Mouse (Mus musculus): ENCODE results near the gene Btbd11.

The Btbd11 gene

GRCm38 (mm10) chr10:85386605-85387218 is at the start of gene Btbd11:
Gene Btbd11, plus strand, starts transcription at chr10:85386814.
- DNase-seq (ENCODE audit: low spot score), result peak; percentile 91

GRCm38 (mm10) chr10:85338733-85339132 is 47.9 kb upstream of the Btbd11 start:
- no peak for DNase-seq (ENCODE audit: low spot score)

DNA sequence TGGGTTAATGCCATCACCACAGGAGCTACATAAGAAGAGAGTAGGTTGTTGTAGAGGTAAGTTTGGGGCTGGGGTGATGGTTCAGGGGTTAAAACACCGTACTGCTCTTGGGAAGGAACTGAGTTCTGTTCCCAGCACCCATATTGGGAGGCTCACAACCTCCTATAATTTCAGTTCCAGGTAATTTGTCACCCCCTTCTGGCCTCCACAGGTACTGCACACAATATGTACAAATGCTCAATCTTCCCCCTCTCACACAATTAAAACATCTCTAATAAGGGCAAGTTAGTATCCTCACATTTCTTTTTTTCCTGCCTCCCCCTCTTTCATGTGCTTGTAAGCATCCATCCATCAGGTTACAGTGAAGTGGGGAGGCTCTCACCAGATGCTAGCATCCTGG is 44.7 kb upstream of the Btbd11 start:
- DNase-seq (ENCODE audit: low spot score), result no peak

DNA sequence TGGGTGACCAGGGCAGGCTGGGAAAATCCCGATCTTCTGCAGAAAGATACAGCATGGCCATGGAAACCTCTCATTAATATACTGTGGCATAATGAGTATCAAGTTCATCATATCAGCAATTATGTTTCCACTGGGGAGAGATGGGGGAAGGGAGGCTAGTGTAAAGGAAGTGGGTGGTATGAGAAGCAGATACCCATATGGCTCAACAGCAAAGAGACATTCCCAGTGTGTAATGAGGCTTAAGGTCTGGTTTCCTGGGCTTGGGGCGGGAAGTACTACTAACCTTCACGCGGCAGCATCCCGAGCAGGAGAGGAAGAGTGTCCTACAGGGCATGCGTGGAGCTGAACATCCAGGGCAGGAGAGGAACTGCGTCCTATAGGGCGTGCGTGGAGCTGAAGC is 39.4 kb upstream of the Btbd11 start:
- no peak for DNase-seq (ENCODE audit: low spot score)

DNA sequence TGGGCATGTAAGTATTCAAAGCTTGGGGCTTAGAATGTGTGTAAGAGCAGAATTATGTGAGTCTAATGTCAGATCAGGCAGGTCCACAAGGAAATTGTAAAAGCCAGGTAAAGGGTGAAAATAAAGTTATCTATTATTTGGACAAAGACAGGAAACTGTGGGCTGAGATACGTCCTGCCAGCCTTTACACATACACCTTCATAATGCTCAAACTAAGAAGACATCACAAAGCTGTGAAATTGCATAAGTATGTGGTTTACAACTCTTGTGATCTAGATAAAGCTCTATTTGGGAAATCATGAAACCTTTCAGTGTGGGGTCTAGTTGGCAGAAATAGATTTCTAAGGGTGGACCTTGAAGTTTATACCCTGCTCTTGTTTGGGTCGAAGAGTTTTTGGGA is 34.1 kb upstream of the Btbd11 start:
- no peak for DNase-seq (ENCODE audit: low spot score)

- no peak for DNase-seq (ENCODE audit: low spot score)
Observed at GRCm38 (mm10) chr10:85354270-85354669, 32.3 kb upstream of the Btbd11 start.

- no peak for DNase-seq (ENCODE audit: low spot score)
Observed at GRCm38 (mm10) chr10:85359501-85360066, 27.0 kb upstream of the Btbd11 start.

DNA sequence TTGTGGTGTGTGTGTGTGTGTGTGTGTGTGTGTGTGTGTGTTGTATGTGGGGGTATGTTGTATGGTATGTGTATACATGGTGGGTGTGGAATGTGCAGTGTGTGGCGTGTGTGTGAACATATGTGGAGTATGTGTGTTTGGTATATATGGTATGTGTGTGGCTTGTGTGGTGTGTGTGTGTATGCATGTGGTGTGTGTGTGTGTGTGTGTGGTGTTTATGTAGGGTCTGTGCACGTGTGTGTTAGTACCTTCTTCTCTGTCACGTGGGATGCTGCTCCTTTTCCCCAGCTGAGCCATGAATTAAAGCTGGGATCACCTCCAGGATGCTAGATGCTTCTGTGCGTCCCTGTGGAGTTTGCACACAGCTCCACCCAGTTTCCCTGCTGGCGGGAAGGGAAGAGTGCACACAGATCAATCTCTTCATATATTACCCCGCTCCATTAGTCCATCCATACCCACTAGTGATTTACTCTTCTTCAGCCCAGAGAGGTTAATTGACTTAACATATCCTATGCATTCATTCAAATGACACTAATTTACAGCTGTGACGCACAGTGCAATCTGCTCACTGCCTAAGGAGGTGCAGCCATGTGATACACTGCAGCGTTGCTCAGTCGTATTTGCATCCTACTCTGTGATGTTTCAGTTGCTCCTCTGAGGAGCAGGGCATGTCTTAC is 23.7 kb upstream of the Btbd11 start:
- no peak for DNase-seq (ENCODE audit: low spot score)

- no peak for DNase-seq (ENCODE audit: low spot score)
Observed at GRCm38 (mm10) chr10:85366876-85367275, 19.7 kb upstream of the Btbd11 start.

- DNase-seq (ENCODE audit: low spot score), result no peak
Observed at GRCm38 (mm10) chr10:85371309-85371708, 15.3 kb upstream of the Btbd11 start.

DNA sequence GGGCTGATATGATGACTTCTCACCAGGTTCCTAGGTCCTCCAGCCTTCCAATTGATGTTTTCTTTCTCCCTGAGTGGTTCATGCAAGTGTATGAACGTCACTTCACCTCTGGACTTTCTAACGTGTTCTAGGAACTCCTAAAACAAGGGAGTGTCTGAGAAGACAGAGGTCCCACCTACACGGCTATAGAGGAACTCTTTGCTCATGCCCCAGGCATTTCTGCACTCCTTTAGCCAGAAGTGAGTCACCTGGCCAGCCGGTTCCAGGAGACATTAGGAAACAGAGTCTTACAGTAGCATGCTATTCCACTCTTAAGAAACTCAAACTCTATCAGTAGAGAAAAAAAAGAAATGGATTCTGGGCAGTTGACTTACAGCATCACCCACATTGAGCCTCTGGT is 14.5 kb upstream of the Btbd11 start:
- DNase-seq (ENCODE audit: low spot score), result no peak

GRCm38 (mm10) chr10:85378972-85379371 is 7.6 kb upstream of the Btbd11 start:
- no peak for DNase-seq (ENCODE audit: low spot score)

DNA sequence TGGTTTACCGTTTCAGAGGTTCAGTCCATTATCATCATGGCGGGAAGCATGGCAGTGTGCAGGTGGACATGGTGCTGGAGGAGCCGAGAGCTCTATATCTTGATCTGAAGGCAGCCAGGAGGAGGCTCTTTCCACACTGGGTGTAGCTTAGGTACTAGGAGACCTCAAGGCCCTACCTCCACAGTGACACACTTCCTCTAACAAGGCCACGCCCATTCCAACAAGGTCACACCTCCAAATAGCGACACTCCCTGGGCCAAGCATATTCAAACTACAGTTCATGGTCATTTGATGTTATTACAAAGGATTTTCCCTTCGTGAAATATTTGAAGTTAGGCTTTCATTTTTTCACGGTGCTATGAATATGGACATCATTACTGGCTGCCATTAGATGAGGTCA is 3.6 kb upstream of the Btbd11 start:
- no peak for DNase-seq (ENCODE audit: low spot score)

GRCm38 (mm10) chr10:85387219-85388070 is 831 bp downstream of the Btbd11 start:
- peak; percentile 67 for DNase-seq (ENCODE audit: low spot score)

GRCm38 (mm10) chr10:85388071-85388750 is 1.6 kb downstream of the Btbd11 start:
- peak; percentile 25 for DNase-seq (ENCODE audit: low spot score)

DNA sequence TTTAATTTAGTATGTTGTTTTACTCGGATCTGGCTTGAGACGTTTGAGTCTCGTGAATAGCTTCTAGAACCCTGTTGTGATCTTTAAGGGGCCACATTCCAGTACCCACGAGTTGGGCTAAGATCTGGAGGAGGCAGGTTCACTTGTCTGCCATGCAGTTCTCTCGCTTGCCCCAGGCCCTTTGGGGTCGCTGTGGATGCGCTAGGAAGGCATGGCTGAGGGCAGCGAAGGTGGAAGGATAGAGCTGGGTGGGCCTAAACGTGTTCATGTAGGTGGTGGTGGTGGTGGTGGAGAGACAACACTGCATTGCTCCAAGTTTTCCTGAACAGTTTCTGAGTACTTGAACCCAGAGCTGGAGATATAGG is 2.1 kb downstream of the Btbd11 start:
- peak; percentile 33 for DNase-seq (ENCODE audit: low spot score)

GRCm38 (mm10) chr10:85389286-85390139 is 2.9 kb downstream of the Btbd11 start:
- no peak for DNase-seq (ENCODE audit: low spot score)

DNA sequence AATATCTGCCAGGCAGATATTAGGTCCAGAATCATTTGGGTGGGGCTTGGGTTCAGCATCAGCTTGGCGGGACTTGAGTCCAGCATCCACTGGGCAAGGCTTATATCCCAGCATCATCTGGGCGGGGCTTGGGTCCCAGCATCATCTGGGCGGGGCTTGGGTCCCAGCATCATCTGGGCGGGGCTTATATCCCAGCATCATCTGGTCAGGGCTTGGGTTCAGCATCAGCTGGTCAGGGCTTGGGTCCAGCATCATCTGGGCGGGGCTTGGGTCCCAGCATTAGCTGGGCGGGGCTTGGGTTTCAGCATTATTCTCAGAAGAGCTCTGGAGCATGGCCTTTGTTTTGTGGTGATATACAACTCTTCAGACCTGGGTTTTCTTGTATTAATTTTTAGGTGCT is 6.4 kb downstream of the Btbd11 start:
- no peak for DNase-seq (ENCODE audit: low spot score)

GRCm38 (mm10) chr10:85394558-85394957 is 7.9 kb downstream of the Btbd11 start:
- no peak for DNase-seq (ENCODE audit: low spot score)

GRCm38 (mm10) chr10:85411120-85411519 is 24.5 kb downstream of the Btbd11 start:
- no peak for DNase-seq (ENCODE audit: low spot score)
